Mouse (Mus musculus): ENCODE measurements around the gene Serpinb1a.
"Not testable (repeated sequence)": the region's sequence is repeated elsewhere in the genome, so short reads cannot be mapped to it uniquely, and the experiment has no call there.

Serpinb1a gene

DNA sequence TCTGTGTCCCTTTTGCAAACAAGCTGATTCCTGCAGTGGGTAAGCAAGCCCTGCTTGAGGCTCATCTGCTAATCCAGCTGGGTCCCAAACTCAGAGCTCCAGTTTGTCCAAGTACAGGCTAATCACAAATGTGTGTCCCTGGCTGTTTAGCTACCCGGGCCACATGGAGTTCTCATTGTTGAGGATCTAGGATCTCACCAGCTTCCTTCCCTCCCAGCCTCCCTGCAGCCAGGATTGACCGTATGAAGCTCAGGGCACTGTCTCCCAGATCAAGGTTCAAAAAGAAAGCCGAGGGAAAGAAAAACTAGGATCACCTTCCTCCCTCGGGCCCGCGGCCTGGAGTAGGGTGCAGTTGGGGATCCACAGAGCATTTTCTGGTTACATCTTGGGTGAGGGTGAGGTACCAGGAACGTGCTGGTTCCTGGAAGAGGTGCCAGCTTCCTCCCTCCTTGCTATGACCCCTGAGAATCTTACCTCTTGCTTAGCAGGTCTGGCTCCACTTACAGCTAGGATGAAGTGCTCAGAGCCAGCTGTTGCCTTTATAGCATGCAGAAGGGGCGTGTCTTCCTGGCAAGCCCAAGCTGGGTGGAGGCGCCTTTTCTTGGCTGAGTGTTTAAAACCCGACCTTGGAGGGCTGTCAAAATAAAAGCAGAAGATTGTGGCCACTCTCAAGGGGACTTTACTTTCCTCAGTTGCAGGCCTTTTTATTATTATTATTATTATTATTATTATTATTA is at the start of gene Serpinb1a:
Gene Serpinb1a (minus strand): TSS at position 518 of the 737 bp plus-strand sequence.
- in situ Hi-C loops (cut with MboI, MseI), result loop anchor here (25.0 kb wide), 2 partner anchors 711 to 911 kb away; no protein-coding TSS in a partner anchor

DNA sequence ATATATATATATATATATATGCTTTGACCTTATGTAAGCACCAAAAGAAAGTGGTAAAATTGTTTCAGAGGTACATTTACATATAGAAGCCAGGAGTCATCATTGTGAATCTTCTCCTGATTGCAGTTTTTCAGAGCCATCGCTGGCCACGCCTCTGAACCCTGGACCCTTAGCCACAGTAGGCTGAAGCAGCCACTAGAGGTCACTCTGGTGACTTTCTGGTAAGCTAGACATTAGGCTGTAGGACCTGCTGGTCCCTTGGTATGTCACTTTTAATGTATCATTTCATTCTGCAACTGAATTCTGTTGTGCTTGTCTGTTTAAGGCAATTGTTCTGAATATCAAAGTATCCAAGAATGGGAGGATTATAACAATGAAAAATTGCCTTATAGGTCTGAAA is 49.7 kb upstream of the Serpinb1a start:
- in situ Hi-C loops (cut with MboI, MseI), result loop anchor here (5.0 kb wide), 3 partner anchors 38 to 177 kb away; partner anchors contain the start of genes Serpinb1b and Serpinb6b

GRCm38 (mm10) chr13:32899114-32899513 is 48.1 kb upstream of the Serpinb1a start:
- in situ Hi-C loops (cut with MboI, MseI), result not testable (repeated sequence)

DNA sequence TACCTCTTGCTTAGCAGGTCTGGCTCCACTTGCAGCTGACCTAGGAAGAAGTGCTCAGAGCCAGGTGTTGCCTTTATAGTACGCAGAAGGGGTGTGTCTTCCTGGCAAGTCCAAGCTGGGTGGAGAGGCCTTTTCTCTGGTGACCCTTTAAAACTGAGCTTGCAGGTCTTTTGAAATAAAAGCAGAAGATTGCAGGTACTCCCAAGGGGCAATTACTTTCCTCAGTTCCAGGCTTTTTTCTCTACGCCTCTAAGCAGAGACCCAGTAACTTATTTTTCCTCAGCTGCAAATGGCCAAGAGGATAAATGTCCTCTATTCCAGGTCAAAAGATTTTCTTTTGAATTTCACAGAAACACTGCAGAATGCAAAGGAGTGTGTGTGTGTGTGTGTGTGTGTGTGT is 47.1 kb upstream of the Serpinb1a start, which contains the start of gene Serpinb1c:
Gene Serpinb1c (minus strand): TSS at position 101 of the 400 bp plus-strand sequence.
- in situ Hi-C loops (cut with MboI, MseI), result no loop called here

DNA sequence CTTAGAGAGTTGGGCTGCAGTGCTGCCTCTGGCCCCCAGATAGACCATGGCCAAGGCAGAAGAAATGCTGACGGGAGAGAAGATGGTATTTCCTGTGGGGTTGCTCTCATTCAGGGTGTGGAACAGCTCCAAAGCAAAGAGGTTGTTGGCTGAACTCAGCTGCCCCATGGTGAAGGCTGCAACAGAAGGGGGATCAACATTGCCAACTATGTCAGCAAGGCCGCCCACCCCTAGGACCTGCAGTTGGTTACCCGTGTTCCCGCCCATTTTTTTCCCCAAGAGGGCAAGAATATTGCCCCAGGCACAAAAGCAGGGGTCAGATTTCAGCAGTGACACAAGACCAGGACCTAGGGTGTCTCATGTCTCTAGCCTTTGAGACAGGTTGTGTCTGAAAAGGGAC is 45.9 kb upstream of the Serpinb1a start:
- in situ Hi-C loops (cut with MboI, MseI), result no loop called here

DNA sequence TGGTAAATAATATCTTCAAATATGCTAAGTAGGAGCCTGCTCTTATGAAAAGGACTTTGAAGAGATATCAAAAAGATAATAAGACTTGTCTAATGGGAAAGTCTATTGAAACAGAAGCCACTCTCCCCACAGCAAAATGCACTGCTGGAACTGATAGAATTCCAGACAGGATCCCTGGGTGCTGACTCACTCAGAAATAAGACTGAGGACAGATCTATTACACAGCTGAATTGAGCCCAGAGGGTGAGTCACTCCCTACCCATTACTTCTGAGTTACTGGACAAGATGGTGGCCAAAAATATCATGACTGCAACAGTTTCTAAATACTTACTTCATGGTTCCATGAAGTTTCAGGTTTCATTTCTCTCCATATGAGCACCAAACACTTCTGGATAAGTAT is 33.8 kb upstream of the Serpinb1a start:
- in situ Hi-C loops (cut with MboI, MseI), result no loop called here

- in situ Hi-C loops (cut with MboI, MseI), result loop anchor here (25.0 kb wide), 2 partner anchors 688 to 888 kb away; no protein-coding TSS in a partner anchor
Observed at GRCm38 (mm10) chr13:32873862-32874261, 22.9 kb upstream of the Serpinb1a start.

GRCm38 (mm10) chr13:32868843-32869242 is 17.9 kb upstream of the Serpinb1a start:
- in situ Hi-C loops (cut with MboI, MseI), result loop anchor here (25.0 kb wide), 2 partner anchors 693 to 893 kb away; no protein-coding TSS in a partner anchor

- in situ Hi-C loops (cut with MboI, MseI), result loop anchor here (25.0 kb wide), 2 partner anchors 694 to 894 kb away; no protein-coding TSS in a partner anchor
Observed at GRCm38 (mm10) chr13:32868233-32868632, 17.2 kb upstream of the Serpinb1a start.

DNA sequence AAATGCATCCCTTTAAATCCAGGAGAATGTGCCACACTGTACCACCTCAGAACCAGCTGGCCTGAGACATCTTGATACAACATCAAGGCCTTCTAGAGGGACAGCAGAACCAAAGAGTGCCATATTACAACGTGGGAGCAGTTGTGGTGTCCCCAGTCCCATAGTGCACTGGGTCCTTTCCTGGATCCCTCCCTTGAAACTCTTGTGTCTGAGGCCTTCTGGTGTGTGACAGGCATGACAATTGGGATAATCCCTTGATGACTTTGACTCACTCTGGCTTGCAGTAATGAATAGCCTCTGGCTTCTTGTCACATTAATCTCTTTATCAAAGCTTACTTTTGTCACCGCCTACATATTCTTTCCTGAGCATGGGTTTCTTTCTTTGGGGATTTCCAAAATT is 16.0 kb upstream of the Serpinb1a start:
- in situ Hi-C loops (cut with MboI, MseI), result loop anchor here (25.0 kb wide), 2 partner anchors 695 to 895 kb away; no protein-coding TSS in a partner anchor

DNA sequence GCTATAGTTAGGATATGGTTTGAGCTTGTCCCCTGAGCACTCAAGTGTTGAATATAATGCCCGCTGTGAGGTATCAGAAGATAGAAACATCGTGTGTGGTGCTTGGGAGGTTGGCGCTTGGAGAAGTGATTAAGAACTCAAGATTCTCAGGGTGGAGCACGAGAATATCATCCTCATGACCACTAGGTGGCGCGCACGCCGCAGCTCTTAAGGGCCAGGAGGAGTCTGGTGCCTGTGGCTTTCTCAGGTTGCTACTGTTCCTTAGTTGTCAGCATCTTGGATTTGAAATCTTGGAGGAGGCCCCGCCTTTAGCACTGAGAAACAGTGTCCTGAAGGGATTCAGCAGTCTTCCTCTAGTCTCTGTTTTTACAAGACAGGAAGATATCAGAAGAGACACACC is 15.5 kb upstream of the Serpinb1a start:
- in situ Hi-C loops (cut with MboI, MseI), result loop anchor here (25.0 kb wide), 2 partner anchors 696 to 896 kb away; no protein-coding TSS in a partner anchor

DNA sequence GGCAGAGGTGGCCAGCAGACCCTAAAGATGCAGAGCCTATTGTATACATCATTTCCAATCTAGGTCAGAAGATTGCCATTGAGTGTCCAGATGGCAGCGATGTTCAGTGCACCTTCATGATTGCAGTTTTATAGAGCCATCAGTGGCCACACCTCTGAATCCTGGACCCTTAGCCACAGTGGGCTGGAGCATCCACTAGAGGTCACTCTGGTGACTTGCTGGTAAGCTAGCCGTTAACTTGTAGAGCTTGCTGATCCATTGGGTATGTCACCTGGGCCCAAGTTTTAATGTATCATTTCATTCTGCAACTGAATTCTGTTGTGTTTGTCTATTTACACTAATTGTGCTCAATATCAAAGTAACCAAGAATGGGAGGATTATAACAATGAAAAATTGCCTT is 14.6 kb upstream of the Serpinb1a start:
- in situ Hi-C loops (cut with MboI, MseI), result loop anchor here (25.0 kb wide), 2 partner anchors 697 to 897 kb away; no protein-coding TSS in a partner anchor

DNA sequence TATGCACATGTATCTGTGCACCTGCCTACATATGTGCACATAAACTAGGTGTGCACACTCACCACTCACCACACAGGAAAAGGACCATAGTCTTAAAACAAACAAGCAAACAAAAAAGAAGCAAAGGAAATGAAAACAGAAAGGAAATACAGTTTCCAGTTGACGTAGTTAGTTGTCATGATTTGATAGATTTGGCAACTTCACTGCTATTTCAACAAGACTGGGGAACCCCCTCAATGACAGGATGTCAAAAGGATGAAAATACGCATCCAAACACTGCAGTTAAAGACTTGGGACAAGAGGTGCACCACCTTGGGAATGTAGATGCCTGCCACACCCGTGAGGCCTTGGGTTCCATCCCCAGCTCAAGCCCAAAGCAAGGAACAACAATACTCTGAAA is 13.5 kb upstream of the Serpinb1a start:
- in situ Hi-C loops (cut with MboI, MseI), result loop anchor here (5.0 to 25.0 kb wide), 3 partner anchors 38 to 898 kb away; no protein-coding TSS in a partner anchor

GRCm38 (mm10) chr13:32863456-32863855 is 12.5 kb upstream of the Serpinb1a start:
- in situ Hi-C loops (cut with MboI, MseI), result loop anchor here (5.0 to 25.0 kb wide), 3 partner anchors 39 to 899 kb away; no protein-coding TSS in a partner anchor

DNA sequence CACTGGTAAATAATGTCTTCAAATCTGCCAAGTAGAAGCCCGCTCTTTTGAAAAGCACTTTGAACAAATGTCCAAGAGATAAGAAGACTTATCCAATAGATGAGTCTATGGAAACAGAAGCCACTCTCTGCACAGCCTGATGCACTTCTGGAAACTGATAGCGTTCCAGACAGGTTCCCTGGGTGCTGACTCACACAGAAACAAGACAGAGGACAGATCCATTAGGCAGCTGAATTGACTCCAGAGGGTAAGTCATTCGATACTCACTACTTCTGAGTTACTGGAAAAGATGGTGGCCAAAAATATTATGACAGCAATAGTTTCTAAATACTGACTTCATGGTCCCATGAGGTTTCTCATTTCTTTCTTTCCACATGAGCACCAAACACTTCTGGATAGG is 9.8 kb upstream of the Serpinb1a start:
- in situ Hi-C loops (cut with MboI, MseI), result loop anchor here (5.0 to 25.0 kb wide), 3 partner anchors 41 to 901 kb away; no protein-coding TSS in a partner anchor

- in situ Hi-C loops (cut with MboI, MseI), result loop anchor here (25.0 kb wide), 2 partner anchors 709 to 909 kb away; no protein-coding TSS in a partner anchor
Observed at GRCm38 (mm10) chr13:32853073-32853472, 2.1 kb upstream of the Serpinb1a start.

- in situ Hi-C loops (cut with MboI, MseI), result loop anchor here (25.0 kb wide), 2 partner anchors 710 to 910 kb away; no protein-coding TSS in a partner anchor
Observed at GRCm38 (mm10) chr13:32852539-32852938, 1.6 kb upstream of the Serpinb1a start.

- in situ Hi-C loops (cut with MboI, MseI), result loop anchor here (25.0 kb wide), 2 partner anchors 710 to 910 kb away; no protein-coding TSS in a partner anchor
Observed at GRCm38 (mm10) chr13:32851967-32852366, 982 bp upstream of the Serpinb1a start.

GRCm38 (mm10) chr13:32850156-32850555 is 829 bp downstream of the Serpinb1a start:
- in situ Hi-C loops (cut with MboI, MseI), result loop anchor here (25.0 kb wide), 2 partner anchors 712 to 912 kb away; no protein-coding TSS in a partner anchor

- in situ Hi-C loops (cut with MboI, MseI), result loop anchor here (25.0 kb wide), 2 partner anchors 713 to 913 kb away; no protein-coding TSS in a partner anchor
Observed at GRCm38 (mm10) chr13:32849531-32850123, 1.4 kb downstream of the Serpinb1a start.

DNA sequence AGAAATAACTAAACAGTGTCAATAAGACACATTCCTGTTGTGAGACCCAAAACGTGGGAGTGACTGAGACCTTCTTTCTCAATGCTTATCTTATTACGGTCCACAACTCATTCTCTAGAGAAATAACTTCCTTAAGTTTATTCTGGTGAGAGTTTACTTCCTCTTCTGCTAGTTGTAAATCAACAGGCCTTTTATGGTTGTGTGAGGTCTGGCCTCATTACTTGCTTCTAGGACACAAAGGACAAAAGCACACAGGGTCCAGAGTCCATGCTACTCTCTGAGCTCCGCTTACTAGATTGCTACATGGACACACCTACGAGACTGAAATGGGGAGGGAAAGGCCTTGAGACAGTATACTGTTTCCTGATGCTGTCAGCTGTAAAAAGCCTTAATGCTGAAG is 1.9 kb downstream of the Serpinb1a start:
- in situ Hi-C loops (cut with MboI, MseI), result no loop called here

DNA sequence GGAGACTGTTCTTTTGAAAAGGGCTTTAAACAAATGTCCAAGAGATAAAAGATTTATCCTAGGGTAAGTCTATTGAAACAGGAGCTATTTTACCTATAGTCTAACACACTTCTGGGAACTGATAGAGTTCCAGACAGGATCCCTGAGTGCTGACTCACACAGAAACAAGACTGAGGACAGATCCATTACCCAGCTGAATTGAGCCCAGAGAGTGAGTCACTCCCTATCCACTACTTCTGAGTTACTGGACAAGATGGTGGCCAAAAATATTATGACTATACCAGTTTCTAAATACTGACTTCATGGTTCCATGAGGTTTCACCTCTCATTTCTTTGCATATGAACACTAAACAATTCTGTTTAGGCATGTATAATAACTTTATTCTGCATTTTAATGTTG is 4.8 kb downstream of the Serpinb1a start:
- in situ Hi-C loops (cut with MboI, MseI), result no loop called here
